Mouse (Mus musculus) spleen, adult 2 months (tissue): Measurements from ENCODE around the gene Senp3.

ENCODE experiments used
- CTCF ChIP-seq: fragments of 200-500 bp; IDR thresholded peaks from 2 replicates; pipeline ENCODE4 v1.5.1; 2011; ENCODE audit warnings: mild to moderate bottlenecking, inconsistent platforms; ENCODE audit not compliant: insufficient read depth, insufficient read length, insufficient replicate concordance; ENCODE audit errors: extremely low read depth
- POLR2A ChIP-seq: fragments of 200-500 bp; IDR thresholded peaks from 2 replicates; pipeline ENCODE4 v1.6.1; 2011; ENCODE audit warnings: low read depth, low read length, inconsistent platforms

- no peak for TF ChIP-seq CTCF
- no peak for TF ChIP-seq POLR2A
Observed at GRCm38 (mm10) chr11:69635471-69635870, 46.4 kb downstream of the Senp3 start.
